Mouse (Mus musculus) granulocyte monocyte progenitor cell, adult 5-6 weeks (primary cell): Measurements from ENCODE around the gene Sdhc. TPM values are rescaled to one million over a fixed set of nuclear protein-coding genes. Genes with fewer than 3 reads are reported as not detected.

ENCODE experiments used
- ATAC-seq: replicated peaks from 2 replicates; pipeline ENCODE4 v1.8.0; 2016; ENCODE audit warnings: mild to moderate bottlenecking, moderate TSS enrichment, inconsistent platforms; ENCODE audit not compliant: poor library complexity, severe bottlenecking
- total RNA-seq, 2 experiments: library from RNA; stranded (forward) in 1 of 2; stranded (reverse) in 1 of 2; fragments of 200-712, 200-1000 nt in 1 of 2; fragments of >200 nt in 1 of 2; fragmentation: Nextera tagmentation in 1 of 2; gene quantifications; 2 replicates each; pipeline ENCODE4 v1.2.3; 2014 to 2017

The Sdhc gene
- total RNA-seq, 2 experiments from 2014 or later: 112 to 119 TPM

DNA sequence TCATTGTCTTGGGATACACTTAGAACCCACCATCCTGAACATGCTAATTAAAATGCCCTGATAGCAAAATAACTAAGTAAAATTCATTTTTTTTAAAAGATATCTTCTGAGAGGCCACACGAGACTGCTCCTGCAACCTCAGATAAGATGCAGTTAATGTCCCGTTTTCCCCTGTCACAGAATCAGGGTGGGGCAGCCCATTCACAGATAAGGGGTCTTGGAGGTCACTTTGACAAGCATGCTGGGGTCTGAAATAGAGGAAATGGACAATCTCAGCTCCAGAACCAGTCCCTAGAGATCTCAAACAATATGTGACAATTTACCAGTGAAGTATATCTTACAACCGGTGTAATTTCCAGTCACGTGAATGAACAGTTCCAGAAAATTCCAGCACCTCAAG, 34.1 kb downstream of the Sdhc start:
- no peak for ATAC-seq

- ATAC-seq: peak; percentile 77
Observed at GRCm38 (mm10) chr1:171113873-171114299, 36.5 kb downstream of the Sdhc start, which contains the start of gene Cfap126. Gene Cfap126, plus strand, starts transcription at chr1:171113918.

- no peak for ATAC-seq
Observed at GRCm38 (mm10) chr1:171112986-171113385, 37.4 kb downstream of the Sdhc start.

GRCm38 (mm10) chr1:171111781-171112575, 38.4 kb downstream of the Sdhc start:
- ATAC-seq: no peak

GRCm38 (mm10) chr1:171111020-171111780, 39.2 kb downstream of the Sdhc start:
- peak; percentile 75 for ATAC-seq

DNA sequence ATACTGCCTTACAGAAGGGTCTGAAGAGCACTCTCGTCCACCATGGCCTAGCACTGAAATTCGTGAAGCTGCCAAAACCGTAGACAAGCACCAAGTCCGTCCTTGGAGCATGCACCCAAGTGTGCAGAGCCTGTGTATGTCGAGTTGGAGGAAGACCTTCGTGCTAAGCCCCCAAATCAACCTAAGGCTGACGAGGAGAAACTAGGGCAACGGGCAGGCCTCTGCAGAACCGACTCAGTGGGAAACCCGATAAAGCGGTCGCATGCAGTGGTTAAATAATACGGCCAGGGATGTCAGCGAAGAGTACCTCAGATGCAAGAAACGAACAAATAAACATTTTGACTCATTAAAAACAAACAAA, 39.8 kb downstream of the Sdhc start:
- ATAC-seq: no peak

DNA sequence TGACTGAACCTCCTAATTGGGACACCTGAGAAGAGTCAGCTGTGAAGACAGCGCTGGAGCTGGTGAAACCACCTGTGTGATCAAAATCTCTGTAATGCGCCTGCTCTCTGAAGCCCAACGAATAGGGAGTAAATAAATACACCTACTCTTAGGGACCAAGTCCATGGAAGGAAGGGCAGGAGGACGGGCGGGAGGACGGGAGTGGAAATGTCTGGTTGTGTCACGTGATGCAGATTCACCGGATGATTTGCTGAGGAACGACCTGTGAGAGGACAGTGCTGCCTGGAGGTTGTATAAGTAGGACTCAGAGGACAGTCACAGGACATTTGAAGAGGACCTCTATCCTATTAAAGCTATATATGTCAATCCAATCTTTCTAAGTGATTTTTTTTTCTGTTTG, 40.8 kb downstream of the Sdhc start:
- no peak for ATAC-seq

- no peak for ATAC-seq
Observed at GRCm38 (mm10) chr1:171105226-171105625, 45.2 kb downstream of the Sdhc start.

- peak; percentile 31 for ATAC-seq
Observed at GRCm38 (mm10) chr1:171103179-171103840, 47.1 kb downstream of the Sdhc start.

DNA sequence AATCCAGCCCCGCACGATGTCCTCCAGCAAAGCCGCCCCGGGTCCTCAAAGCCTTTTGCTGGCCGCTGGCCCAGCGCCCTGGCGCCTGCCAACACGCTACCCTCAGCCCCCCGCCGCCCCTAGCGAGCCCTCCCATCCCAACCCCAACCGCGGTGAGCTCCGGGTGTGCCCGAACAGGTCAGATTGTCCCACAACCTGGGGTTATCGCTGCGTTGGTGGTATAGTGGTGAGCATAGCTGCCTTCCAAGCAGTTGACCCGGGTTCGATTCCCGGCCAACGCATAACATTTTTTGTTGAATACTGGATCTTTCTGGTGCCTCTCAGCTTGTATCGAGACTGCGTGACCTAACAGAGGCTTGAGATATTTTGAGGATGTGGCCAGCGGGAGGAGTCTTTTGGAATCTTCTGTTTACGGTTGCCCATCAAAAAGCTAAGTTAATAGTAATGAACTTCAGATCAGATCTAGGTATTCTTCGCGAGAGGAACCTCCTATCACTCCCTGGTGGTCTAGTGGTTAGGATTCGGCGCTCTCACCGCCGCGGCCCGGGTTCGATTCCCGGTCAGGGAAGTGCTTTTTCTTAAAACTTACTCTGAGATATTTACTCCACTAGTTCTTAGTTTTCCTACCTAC, 47.7 kb downstream of the Sdhc start:
- ATAC-seq: peak; percentile 61

DNA sequence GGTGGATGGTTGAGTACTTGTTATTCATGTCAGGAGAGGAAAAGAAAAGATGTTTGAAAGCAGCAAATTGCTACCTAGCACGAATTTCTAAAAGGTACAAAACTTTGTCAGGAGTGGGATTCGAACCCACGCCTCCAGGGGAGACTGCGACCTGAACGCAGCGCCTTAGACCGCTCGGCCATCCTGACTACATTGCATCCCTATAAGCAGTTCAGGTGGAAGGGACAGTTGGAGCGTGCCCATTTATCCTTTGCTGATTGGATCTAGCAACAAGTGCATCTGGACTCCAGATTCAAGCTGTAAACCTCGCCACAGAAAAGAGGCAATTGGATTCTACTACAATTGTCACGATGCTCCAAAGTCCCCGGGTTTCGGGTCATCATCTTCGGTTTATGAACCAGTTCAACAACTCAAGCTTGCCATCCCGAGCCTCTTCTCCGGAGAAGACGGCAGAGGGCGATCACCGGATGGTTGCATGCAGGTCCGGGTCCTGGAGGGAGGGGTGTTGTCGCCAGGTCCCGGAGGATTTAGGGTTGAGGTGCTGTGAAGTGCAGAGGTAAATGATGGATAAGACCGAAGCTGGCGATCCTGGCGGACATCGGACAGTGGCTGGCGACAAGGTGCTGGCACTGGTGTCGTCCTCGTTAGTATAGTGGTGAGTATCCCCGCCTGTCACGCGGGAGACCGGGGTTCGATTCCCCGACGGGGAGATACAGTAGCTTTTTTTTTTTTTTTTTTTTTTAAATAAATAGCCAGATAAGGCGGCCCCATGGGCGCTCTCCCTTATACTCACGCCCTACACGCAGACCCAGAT, 48.5 kb downstream of the Sdhc start:
- ATAC-seq: peak; percentile 73

DNA sequence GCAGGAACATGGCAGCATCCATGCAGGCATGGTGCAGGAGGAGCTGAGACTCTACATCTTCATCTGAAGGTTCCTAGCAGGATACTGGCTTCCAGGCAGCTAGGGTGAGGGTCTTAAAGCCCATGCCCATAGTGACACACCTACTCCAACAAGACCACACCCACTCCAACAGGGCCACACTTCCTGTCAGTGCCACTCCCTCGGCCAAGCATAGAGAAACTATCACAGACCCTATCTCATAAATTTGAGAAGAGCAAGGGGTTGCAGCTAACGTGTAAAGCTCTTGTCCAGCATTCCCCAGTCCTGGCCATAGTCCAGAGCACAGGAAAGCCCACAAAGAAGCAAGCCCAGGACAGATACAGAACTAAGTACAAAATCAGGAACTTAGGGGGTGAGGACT, 49.4 kb downstream of the Sdhc start:
- ATAC-seq: no peak

GRCm38 (mm10) chr1:171097612-171098011, 52.8 kb downstream of the Sdhc start:
- no peak for ATAC-seq

- no peak for ATAC-seq
Observed at GRCm38 (mm10) chr1:171097136-171097535, 53.3 kb downstream of the Sdhc start.

DNA sequence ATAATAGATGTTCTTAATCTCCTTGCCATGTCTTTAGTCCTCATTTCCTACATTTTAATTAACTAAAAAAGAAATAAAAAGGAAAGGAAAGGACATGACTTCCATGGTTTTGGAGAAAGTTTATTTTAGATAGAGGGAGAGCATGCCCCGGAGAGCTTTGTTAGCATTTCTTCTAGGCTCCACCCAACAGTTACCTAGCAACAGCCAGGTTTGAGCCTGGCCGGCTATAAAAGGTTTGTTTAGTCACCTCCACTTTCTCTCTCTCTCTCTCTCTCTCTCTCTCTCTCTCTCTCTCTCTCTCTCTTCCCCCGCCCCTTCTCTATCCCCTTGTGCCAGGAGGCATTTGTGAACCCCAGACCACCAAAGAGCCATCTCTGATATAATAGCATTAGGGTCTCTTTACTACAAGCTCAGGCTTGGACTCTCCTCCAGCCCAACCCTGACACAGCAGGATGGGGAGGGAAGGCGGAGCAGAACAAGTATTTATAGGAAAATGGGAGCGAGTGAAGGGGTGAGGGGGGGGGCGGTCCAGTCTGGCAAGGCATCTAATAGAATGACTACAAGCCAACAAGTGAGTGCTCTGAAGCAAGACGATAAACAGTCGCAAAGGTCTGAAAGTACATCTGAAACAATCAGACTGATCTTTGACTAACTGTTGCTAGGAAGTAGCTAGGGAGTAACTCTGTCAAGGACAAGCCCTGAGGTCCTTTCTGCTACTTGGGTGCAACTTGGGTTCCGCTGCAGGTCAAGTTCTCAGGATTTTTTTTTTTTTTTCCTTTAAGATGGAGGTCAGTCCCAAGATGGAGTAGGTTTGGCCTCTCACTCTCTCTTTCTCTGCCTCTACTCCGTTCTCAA, 54.1 kb downstream of the Sdhc start:
- no peak for ATAC-seq

DNA sequence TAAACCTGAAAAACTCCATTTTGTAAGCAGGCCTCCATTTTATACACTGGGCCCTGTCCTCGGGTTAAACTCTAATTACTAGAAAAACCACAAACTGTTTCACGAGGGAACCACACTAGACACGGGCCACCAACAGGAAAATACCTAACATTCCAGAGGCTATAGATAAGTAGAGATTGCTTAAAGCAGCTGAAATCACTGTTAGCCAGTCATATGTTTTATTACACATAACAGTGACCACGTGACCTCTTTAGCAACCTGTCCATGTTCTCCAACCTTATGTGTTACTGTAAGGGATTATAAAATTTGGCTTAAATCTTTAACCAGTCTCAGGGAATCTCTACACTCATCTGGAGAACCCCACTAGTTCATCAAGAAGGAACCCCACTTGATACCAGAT, 56.0 kb downstream of the Sdhc start:
- no peak for ATAC-seq

GRCm38 (mm10) chr1:171090761-171091160, 59.6 kb downstream of the Sdhc start:
- no peak for ATAC-seq

DNA sequence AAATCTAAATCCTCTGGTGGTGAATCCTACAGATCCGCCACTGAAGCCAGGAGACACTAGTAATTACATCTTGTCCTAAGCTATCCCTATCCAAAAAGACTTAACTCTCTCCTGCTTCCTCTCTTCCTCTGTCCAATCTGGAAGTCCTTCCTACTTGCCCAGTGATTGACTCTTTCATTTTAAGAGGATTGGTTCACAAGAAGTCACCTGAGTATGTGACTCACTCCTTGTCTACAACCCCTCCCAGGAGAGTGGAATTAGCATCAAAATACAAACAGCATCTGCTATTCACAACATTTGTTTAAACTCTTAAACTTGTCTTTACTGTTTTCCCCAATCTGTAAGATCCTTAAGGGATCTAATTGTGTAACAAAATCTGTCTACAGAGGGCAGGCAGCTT, 60.5 kb downstream of the Sdhc start:
- ATAC-seq: no peak
